Mouse (Mus musculus): ENCODE results near the gene Ankrd28.

Ankrd28 gene

DNA sequence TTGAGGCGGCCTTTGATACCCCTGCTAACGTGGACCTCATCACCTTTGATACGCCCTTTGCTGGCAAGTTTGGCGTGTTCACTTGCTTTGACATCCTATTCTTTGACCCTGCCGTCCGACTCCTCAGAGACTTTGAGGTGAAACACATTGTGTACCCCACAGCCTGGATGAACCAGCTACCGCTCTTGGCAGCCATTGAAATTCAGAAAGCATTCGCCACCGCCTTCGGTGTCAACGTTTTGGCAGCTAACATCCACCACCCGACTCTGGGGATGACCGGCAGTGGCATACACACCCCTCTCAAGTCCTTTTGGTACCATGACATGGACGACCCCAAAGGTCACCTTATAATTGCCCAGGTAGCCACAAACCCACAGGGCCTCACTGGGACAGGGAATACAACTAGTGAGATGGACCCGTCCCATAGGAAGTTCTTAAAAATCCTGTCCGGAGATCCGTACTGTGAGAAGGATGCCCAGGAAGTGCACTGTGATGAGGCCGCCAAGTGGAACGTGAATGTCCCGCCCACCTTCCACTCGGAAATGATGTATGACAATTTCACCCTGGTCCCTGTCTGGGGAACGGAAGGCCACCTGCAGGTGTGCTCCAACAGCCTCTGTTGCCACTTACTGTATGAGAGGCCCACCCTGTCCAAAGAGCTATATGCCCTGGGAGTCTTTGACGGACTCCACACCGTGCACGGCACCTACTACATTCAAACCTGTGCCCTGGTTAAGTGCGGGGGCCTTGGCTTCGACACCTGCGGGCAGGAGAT lies 163.3 kb downstream of the Ankrd28 start:
- no peak for DNase-seq (ENCODE audit: low read depth, low spot score)

DNA sequence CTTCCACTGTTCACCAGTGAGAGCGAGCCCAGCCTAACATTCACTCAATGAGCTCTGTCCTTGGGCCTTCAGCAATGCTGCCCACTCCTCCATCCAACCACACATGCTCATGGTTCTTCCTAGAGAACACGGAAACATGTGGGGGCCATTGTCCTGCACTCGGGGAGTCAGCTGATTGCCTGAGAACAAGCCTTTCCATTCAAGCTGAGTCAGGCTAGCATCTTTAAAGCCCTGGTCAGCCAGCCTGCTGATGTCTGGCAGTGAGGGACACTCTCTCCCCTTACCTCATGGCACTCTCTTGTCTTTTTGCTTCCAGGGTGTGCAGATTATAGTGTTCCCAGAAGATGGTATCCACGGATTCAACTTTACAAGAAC lies 164.9 kb downstream of the Ankrd28 start:
- DNase-seq (ENCODE audit: low read depth, low spot score): no peak

DNA sequence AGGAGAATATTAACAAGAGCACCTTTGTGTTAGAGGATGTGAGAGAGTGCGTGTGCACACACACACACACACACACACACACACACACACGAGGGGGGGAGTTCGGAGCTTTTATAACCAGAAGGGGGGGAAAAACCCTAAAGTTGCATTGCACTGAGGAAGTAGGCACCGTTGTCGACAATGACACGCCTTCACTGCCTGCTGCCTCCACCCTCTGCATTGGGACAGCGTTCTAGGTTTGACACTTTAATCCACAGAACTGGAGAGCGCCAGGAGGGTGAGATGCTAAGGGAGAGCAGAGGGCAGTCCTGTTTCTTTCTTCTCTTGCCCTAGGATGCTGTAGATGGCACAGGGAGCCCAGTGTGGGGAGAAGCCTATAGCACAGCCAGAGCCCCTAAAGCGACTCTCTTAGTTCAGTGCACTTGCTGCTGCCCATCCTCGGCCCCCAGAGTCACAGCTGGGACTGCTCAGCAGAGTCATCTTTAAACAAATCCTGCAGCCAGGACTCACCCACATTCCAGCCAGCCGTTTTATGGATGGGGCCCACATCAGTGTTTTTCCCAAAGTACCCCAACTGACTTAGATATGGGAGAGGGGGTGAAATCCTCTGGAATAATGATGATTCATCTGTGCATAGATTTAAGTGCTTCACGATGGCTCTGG lies 165.4 kb downstream of the Ankrd28 start:
- peak; percentile 75 for DNase-seq (ENCODE audit: low read depth, low spot score)

DNA sequence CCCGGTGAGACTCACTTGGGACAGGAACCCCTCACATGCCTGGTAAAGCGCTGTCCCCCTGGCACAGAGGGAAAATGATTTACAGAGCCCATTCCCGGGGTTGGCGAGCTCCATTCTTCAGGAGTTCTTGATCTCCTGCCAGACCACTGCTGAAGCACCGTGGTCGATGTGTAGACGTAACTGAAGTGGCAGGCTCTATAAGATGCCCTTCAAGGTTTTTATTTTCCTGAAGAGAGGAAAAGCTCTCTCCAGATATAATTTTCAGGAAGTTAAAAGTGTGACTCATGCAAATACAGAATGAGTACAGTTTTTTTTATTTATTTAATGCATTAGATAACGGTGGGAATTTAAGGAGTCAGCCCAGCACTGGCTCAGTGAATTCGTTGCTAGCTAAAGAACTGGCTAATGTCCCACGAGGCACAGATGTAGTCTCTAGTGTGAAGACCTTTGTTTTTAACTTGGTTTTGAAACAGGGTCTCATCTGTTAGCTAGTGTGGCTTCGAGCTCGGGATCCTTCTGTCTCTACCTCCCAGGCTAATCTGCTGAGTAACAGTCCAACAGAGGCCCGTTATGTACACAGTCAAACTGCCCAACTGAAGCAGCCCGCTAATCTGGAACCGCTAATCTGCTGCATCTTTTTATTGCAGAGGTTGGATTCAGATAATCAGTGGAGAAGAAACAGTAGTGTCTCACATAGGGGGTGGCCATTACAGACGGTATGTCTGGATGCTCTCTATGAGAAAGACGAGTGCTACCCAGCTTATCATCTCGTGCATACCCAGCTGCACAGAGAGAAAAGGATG lies 166.2 kb downstream of the Ankrd28 start:
- DNase-seq (ENCODE audit: low read depth, low spot score): no peak

DNA sequence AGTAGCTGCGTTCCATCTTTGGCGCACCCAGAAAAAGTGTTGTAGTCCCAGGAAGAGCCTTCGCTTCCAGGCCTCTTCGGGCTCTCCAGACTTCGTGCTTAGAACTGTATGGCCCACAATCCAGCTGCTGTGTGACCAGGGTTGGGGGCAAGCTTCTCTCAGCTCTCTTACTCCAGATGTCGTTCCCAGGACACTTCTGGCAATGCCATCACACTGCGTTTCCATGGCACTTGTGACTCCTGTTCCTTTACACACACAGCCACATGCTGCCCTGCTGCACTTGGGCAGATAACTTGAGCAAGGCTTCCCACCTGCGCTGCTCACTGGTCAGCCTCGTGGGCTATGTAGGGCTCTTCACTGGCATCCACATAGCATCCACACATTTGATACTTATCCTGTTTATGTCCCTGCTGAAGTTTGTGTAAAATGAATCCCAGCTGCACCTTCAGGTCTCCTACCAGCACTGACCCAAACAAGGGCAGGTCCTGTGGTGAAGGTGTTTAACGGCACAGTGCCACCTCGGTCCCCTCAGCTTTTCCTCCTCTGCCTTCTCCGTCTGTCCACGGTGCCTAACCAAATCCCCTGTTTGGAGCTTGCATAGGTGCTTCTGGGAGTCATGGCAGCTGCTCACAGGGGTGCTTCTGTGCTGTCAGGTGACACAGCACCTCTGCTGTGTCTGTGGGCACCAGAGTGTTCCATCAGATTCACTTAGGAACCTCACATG lies 166.9 kb downstream of the Ankrd28 start:
- DNase-seq (ENCODE audit: low read depth, low spot score): no peak

DNA sequence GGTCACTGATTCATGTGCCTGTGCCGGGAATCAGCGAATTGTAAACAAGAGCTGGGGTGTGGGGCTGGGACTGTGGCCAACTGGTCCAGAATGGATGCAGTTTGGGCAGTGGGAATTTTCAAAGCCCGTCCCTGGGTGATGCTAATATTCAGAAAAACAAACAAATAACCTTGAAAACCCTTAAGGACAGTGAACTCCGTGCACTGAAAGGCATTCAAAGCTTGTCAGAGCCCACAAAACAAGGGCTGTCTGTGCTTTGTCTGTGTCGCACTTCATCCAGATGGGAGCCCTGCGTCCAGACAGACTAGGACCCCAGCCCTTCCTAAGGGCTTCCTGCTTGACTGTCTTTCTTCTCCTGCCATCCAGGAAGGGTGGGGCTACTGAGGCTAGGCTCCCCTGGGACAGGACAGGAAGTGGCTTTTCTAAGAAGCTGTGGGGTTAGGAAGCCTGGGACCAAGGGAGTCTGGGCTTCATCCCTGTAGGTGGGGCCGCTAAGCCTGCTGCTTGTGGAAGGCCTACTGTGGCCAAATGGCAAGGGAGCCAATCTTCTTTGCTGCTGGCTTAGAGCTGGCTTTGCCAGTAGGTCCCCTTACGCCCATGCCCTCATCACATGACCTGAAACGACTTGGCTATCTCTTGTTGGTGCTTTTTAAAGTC lies 167.8 kb downstream of the Ankrd28 start:
- DNase-seq (ENCODE audit: low read depth, low spot score): no peak

DNA sequence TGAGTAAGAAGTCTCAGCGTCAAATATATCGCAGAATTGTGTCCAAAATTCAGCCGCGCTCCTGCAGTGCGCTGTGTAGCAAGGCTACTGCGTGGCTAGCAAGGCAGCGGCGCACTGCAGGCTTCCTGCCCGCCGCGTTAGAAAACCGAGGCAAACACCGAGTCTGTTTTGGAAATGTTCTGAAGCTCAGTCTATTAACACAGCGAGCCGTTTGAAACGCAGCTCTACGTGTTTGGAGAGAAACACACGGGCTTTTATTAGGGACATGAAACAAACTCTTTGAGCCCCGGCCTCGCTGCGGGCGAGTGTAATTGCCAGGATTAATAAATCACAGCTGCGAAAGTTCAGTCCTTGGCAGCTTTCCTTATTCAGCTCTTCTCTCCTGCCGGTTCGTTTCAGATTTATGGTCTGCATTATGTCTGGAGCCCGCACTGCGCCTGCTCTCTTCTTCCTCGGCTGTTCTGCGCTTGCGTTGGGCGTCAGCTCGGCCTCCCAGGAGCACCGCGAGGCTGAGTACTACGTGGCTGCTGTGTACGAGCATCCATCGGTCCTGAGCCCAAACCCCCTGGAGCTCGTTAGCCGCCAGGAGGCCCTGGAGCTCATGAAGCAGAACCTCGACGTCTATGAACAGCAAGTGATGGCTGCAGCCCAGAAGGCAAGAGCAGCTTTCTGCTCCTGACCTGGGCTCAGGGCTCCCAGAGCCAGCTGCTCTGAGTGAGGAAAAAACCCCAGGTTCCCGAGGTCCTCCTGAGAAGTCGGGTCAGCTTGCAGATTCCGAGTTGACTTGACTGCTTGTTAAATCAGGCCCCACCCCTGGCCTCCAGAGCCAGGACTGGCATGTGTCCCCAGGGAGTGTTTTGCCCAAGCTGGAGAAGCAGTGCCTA lies 168.5 kb downstream of the Ankrd28 start:
- no peak for DNase-seq (ENCODE audit: low read depth, low spot score)

DNA sequence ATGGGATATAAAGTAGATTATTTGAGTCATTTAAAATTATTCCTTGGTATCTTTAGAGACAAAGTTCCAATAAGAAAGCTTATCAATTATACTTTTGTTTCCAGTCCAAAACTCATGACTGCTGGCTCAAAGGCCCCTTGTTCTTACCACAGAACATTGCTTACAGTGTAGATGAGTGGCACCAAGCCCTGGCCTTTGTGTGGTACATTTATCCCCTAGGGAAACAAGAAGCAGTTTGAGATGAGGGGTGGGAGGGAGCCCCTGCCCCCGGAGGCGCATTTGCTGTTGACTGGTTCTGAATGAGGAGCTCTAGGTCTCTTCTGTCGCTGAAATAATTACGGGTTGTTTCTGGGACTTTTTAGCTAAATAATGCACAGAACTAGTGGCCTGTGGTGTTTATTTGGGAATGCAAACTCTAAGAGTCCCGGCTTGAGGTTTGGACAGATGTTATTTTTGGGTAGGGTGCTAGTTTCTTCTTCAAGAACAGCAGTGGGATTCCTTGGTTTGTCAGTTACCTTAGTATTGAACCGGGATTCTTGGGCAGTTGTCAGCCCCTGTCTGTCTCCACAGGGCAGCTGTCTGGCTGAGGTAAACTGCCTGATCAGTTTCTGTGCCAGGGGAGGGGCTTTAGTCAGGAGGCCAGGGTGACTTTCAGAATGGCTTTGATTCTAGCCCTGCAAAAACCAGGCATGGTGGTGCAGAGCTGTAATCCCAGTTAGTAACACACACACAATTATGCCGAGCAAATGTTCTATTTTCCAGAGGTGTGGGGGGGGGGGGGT lies 169.9 kb downstream of the Ankrd28 start:
- peak; percentile 33 for DNase-seq (ENCODE audit: low read depth, low spot score)

DNA sequence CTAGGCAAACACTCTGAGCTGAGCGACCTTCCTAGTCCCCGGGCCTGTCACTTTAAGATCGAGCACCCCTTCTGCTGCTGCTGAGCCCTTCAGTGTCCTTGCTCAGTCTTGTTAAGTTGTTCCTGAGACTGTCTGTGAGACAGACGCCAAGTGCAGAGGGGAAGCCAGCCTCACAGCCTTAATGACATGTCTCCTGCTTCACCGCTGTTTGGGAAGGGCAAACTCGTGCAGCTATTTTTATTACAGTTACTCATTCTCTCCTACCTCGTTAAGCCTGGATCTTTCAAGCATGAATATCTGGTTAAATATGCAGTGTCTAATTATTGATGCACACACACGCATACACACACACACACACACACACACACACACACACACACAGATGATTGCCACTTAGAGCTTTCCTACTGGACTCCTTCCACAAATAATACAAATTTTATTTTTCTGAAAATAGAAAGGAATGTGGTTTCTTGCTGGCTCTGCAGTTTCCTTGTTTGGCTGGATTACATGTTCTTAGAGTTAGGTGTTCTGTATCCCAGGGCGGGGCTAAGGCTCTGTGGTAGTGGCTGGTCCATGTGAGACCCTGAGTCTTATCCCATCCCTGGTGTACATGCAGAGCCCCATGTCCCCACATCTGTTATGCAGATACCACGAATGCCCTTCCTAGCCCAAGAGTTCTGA lies 170.8 kb downstream of the Ankrd28 start:
- peak; percentile 27 for DNase-seq (ENCODE audit: low read depth, low spot score)

DNA sequence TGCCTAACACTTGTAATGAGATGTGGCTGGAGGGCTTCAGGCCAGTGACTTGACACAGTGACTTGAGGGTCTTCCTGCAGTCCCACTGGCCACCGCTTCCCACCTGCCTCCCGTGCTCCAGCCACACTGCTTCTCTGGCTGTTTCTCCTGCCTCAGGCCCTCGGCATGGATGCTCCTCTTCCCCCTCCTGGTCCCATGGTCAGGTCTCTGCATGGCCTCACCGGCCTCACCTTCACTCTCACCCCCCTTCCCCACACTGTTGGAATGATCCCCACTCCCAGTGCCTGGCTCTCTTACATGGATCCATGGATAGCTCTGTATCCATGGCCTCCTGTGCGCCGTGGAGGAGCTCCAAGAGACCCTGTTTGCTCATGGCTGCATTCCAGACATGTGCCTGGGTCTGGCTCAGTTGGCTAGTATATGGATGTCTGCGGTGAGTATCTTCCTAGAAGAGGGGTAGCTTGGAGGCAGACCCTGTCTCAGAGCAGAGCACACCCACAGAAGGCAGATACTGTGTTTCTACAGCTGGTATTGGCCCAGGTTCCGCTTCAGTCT lies 172.2 kb downstream of the Ankrd28 start:
- DNase-seq (ENCODE audit: low read depth, low spot score): no peak

DNA sequence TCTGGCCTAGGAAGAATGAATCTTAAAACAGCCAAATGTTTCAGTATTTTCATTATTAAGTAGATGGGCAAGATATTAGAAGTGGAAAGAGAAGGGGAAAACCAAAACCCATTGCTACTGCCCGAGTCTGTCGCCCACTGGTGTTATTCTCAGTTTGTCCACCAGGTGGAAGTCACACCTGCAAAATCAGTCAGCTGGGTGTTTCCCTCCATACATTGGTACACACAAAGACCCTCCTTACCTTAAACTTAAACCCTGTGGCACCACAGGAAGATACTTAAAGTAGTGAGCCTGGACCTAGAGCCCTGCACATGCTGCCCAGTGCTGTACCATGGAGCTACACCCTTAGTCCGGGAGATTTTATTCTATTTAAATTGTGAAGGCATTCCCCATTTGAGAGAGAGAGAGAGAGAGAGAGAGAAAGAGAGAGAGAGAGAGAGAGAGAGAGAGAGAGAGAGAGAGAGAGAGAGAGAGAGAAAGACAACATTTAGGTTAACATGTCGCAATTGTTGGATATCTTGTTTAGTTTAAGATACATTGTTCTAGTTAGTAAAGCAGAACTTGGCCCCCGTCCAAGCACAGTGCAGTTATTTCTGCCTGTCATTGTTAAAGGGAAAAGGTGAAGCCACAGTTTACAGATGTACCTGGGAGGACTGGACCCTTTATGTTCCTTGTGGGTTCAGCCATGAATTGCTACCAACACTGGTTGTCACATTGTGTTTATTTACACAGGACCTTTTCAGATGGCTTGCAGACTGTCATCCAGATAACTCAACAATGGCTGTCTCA lies 173.4 kb downstream of the Ankrd28 start:
- DNase-seq (ENCODE audit: low read depth, low spot score): peak; percentile 78

DNA sequence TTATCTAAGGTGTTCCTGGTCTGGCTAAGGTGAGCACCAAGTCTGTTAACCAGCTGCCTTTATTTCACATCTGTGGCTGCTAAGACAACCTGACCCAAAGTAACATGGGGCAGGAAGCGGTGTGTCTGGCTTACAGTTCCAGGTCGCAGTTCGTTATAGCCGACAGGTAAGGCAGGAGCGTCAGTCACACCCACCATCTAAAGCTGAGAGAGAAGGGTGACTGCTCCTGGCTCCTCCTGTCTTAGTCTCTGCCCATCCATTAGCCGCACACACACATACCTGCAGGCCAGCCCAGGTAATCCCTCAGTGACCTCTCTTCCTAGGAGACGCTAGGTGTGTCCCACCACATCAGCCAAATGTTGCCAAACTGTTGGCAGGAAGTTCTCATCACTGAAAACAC lies 174.1 kb downstream of the Ankrd28 start:
- no peak for DNase-seq (ENCODE audit: low read depth, low spot score)

DNA sequence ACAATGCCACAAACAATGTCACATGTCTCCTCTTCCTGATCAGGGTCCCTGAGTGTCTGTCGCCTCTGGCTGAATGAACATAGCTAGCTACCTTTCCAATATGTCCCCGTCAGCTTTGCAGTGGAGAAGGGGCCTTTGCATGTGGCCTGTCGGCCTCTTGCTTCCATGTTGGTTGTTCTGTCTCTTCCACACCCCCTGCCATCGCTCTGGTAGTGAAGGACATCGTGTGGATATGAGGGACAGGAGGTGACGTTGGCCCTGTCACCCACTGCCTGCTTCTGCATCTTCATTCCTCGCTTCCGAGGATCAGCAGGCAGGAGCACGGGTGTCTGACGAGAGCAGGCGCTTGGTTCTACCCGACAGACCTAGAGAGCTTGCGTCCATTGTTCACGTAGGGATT lies 175.0 kb downstream of the Ankrd28 start:
- no peak for DNase-seq (ENCODE audit: low read depth, low spot score)

DNA sequence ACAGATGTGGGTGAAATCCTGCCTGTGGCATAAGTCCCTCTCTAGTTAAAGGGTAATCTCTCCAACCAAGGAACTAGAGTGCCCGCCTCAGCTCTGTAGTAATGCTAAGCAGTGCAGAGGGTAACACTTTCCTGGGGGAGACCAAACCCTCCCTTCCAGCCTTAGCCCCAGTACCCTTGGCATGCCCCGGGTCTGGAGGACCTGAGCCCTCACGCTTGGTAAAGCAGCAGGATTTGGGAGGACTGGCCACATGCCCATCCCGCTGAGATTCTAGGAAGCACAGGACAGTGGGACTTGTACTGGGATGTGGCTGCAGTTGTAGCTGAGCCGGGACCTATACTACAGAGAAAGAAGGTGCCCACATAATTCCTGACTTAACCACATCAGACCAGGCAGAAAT lies 175.6 kb downstream of the Ankrd28 start:
- DNase-seq (ENCODE audit: low read depth, low spot score): no peak

DNA sequence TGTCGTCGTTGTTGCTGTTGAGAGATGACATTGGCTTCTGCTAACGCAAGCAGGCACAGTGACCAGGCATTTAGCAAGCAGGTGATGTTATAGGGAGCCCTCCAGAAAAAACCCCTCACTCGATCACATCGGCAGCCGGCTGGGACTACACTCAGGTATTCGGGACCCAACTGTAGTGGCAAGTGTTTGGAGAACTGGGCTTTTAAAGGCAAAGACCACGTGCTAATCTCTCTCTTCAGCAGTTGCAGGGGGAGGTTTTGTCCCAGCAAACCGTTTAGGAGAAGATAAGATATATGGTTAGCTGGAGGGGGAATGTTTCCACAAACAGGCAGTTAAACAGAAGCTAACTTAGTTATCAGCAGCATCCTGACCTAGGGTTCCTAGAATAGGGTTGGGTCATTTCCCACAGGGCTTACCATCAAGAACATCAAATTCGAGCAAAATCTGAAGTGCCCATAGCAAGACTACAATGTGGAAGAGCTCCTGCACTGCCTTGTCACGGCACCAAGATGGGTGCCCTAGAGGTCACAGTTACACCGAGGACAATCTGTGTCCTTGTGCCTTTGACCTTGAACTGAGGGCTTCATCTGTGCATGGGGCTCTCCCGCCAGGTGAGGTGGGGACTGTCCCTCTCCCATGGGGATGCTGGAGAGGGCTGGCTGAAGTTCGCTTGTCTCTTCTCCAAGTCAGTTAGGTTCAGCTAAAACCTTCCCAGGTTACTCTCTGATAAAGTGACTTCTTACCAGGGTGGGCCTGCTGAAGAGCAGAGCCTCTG lies 177.2 kb downstream of the Ankrd28 start:
- no peak for DNase-seq (ENCODE audit: low read depth, low spot score)

DNA sequence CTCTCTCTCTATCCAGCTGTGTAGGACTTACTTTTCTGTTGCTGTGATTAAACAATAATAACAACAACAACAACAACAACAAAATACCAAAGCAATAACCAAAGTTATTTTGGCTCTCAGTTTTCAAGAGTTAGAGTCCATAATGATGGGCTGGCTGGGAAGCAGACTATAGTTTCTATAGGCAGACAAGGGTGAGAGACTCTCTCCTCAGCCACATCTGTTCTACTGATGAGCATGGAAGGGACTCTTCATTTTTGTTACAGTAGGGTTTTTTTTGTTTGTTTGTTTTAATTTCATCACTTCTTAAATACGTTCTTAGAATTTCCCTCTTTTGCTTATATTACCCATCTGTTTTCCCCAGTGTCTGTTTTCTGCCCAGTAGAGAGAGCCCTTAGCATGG lies 177.8 kb downstream of the Ankrd28 start:
- no peak for DNase-seq (ENCODE audit: low read depth, low spot score)

DNA sequence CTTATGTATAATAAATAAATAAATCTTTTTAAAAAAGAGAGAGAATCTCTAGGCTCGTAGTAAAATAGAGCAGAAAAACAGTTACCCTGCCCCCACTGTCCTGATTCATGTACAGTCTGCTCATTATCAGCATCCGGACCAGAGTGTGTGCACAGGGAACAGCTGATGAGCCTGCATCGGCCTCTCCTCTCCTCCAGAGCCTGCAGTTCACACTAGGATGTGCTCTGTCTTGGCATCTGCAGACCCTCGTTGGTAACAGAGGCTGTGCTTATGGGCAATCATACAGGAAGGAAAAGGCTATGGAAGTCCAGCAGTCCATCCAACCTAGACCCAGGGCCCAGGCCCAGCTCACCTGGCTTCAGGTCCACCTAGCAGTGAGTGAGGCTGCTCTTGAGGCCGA lies 178.3 kb downstream of the Ankrd28 start:
- no peak for DNase-seq (ENCODE audit: low read depth, low spot score)
